Mouse (Mus musculus): ENCODE data around the gene Tiam1.

DNA sequence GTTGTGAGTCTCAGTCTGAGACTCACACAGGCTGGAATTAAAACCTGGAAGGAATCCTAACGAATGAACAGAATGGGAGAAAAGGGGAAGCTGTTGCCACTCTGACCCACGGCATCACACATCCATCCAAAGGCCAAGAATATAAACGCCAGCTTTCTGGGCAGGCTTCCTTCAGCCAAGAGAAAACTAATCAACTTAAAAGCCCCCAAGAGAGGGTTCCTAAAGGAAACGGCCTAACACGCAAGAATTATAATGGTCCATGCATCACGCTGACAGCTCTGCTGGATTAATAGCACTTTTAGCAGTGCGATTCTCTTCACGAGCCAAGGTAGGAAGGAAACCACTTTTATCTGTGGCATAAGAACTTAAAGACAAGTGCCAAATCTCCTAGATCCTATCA, 242.9 kb downstream of the Tiam1 start:
- TF ChIP-seq CTCF (IDR thresholded peaks at IDR 0.05; ENCODE audit: low read depth) = no peak
- TF ChIP-seq EP300 (IDR thresholded peaks at IDR 0.05; ENCODE audit: low read depth) = no peak

All from liver, embryonic 14.5 days (tissue).